Mouse (Mus musculus): ENCODE results near the gene Lingo3. TPM values are rescaled to one million over a fixed set of nuclear protein-coding genes. Genes with fewer than 3 reads are reported as not detected.

Gene Lingo3
- polyA plus RNA-seq, 1 experiment from 2014 or later, result 0.04 TPM

DNA sequence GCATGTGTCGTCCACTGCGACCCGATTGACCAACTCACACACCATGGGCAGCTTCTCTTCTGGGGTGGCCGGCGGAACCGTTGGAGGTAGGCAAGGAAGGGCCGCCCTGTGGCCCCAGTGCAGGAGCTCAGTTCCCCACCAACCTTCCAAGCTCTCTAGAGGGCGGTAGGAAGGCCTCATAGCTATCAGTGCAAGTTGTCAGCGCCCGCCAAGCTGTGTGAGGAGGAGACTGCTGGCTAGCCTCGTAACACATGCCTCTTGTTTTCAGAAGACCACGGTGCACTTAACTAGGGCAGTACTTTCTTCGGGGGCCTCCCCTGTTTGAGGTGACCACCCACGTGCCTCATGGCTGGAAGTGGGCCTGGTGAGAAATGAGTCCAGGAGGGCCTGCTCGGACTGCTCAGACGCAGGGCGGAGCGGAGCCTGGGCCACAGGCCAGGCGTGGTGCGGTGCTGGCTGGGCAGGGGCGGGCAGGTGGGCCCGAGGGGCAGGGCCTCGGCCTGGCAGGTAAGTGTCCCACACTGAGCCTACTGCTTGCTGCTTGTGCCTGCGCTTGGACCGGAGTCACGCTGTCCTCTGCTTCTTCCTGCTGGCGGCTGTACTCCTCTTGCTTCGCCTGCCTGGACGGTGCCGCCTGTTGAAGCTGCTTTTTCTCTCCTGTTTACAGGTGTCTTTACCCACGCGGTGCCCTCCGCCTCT lies 52.2 kb downstream of the Lingo3 start:
- Histone ChIP-seq H3K9ac (ENCODE audit: low read depth, low read length) (no peak overlapping the region), H3K4me2 (replicated peaks; ENCODE audit: low read depth) (no peak overlapping the region), H3K27ac (ENCODE audit: low read depth, low read length) (no peak overlapping the region), H3K4me1 (replicated peaks; ENCODE audit: control insufficient read depth, insufficient read depth, low read length) (no peaks in the 10 kb centered on the region), H3K9me3 (ENCODE audit: control insufficient read depth) (no peaks in the 10 kb centered on the region), H3K36me3 (ENCODE audit: control insufficient read depth, insufficient read depth) (peaks cover 86% of the 10 kb centered on the region), H3K27me3 (replicated peaks; ENCODE audit: control insufficient read depth, insufficient read depth, low read length) (no peaks in the 10 kb centered on the region), H3K4me3 (ENCODE audit: low read depth, low read length) (no peak overlapping the region)
- no peak for ATAC-seq
- WGBS, result 74% methylated on average over 33 of the region's 33 CpGs
- no peak for TF ChIP-seq CTCF (IDR thresholded peaks at IDR 0.05; ENCODE audit: low read depth)

DNA sequence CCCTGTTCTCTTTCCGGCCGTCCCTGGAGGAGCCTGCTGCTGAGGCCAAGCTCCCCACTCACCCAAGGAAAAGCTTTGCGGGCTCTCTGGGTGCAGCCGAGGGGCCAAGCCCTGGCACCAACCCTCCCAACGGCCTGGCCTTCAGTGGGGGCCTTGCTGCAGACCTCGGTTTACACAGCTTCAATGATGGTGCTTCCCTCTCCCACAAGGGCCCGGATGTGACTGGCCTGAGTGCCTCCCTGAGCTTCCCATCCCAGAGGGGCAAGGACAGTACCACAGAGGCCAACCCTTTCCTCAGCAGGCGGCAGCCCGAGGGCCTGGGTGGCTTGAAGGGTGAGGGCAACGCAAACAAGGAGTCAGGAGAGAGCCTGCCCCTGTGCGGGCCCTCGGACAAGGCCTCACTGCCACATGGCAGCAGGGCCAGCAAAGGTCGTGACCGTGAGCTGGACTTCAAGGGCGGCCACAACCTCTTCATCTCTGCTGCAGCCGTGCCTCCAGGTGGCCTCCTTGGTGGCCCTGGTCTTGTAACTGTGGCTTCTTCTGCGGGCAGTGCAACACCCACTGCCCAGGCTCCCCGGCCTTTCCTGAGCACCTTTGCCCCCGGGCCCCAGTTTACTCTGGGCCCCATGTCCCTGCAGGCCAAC lies 53.0 kb downstream of the Lingo3 start:
- no peak overlapping the region for H3K4me2 ChIP-seq (replicated peaks; ENCODE audit: low read depth)
- H3K4me3 ChIP-seq (ENCODE audit: low read depth, low read length), result no peak overlapping the region
- no peak overlapping the region for H3K27ac ChIP-seq (ENCODE audit: low read depth, low read length)
- peaks cover 93% of the 10 kb centered on the region for H3K36me3 ChIP-seq (ENCODE audit: control insufficient read depth, insufficient read depth)
- TF ChIP-seq CTCF (IDR thresholded peaks at IDR 0.05; ENCODE audit: low read depth), result no peak
- 81% methylated on average over 19 of the region's 19 CpGs for WGBS
- H3K27me3 ChIP-seq (replicated peaks; ENCODE audit: control insufficient read depth, insufficient read depth, low read length), result no peaks in the 10 kb centered on the region
- no peak for ATAC-seq
- H3K9ac ChIP-seq (ENCODE audit: low read depth, low read length), result no peak overlapping the region
- H3K9me3 ChIP-seq (ENCODE audit: control insufficient read depth), result no peaks in the 10 kb centered on the region
- H3K4me1 ChIP-seq (replicated peaks; ENCODE audit: control insufficient read depth, insufficient read depth, low read length), result no peaks in the 10 kb centered on the region

DNA sequence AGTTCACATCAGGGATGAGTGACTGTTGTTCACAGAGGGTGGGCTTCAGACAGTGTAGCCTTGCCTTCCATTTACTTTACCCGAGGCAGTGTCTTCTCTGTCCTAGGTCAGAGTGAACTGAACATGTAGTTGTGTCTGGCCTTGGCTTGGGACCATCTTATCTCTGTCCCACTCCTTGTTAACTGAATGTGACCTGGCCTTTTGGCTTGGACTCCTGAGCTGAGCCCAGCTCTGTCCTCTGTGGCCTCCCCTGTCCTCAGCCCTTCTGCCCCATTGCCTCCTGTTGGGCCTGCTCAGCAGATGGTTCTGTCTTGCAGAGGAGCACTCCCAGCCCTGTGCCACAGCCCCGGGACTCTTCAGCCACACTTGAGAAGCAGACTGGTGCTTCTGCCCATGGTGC lies 56.3 kb downstream of the Lingo3 start:
- Histone ChIP-seq H3K4me3 (ENCODE audit: low read depth, low read length) (no peak overlapping the region), H3K9ac (ENCODE audit: low read depth, low read length) (no peak overlapping the region), H3K4me2 (replicated peaks; ENCODE audit: low read depth) (no peak overlapping the region), H3K27me3 (replicated peaks; ENCODE audit: control insufficient read depth, insufficient read depth, low read length) (no peaks in the 10 kb centered on the region), H3K9me3 (ENCODE audit: control insufficient read depth) (no peaks in the 10 kb centered on the region), H3K27ac (ENCODE audit: low read depth, low read length) (no peak overlapping the region), H3K36me3 (ENCODE audit: control insufficient read depth, insufficient read depth) (peaks cover 98% of the 10 kb centered on the region), H3K4me1 (replicated peaks; ENCODE audit: control insufficient read depth, insufficient read depth, low read length) (no peaks in the 10 kb centered on the region)
- 72% methylated on average over 2 of the region's 2 CpGs for WGBS
- no peak for ATAC-seq
- no peak for TF ChIP-seq CTCF (IDR thresholded peaks at IDR 0.05; ENCODE audit: low read depth)

DNA sequence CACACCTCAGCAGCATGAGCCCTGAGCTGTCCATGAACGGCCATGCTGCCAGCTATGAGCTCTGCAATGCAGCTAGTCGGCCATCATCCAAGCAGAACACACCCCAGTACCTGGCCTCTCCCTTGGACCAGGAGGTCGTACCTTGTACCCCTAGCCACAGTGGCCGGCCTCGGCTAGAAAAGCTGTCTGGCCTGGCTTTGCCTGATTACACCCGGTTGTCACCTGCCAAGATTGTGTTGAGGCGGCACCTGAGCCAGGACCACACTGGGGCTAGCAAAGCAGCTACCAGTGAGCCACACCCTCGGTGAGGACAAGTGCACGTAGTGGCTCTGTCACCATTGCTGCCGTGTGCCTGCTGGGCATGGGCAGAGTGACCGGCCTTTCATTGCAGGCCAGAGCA lies 57.9 kb downstream of the Lingo3 start:
- no peaks in the 10 kb centered on the region for H3K27me3 ChIP-seq (replicated peaks; ENCODE audit: control insufficient read depth, insufficient read depth, low read length)
- WGBS, result 92% methylated on average over 11 of the region's 11 CpGs
- H3K36me3 ChIP-seq (ENCODE audit: control insufficient read depth, insufficient read depth), result peaks cover 97% of the 10 kb centered on the region
- no peak overlapping the region for H3K4me3 ChIP-seq (ENCODE audit: low read depth, low read length)
- no peak overlapping the region for H3K27ac ChIP-seq (ENCODE audit: low read depth, low read length)
- H3K4me2 ChIP-seq (replicated peaks; ENCODE audit: low read depth), result no peak overlapping the region
- TF ChIP-seq CTCF (IDR thresholded peaks at IDR 0.05; ENCODE audit: low read depth), result no peak
- no peak for ATAC-seq
- H3K4me1 ChIP-seq (replicated peaks; ENCODE audit: control insufficient read depth, insufficient read depth, low read length), result no peaks in the 10 kb centered on the region
- H3K9ac ChIP-seq (ENCODE audit: low read depth, low read length), result no peak overlapping the region
- no peaks in the 10 kb centered on the region for H3K9me3 ChIP-seq (ENCODE audit: control insufficient read depth)

DNA sequence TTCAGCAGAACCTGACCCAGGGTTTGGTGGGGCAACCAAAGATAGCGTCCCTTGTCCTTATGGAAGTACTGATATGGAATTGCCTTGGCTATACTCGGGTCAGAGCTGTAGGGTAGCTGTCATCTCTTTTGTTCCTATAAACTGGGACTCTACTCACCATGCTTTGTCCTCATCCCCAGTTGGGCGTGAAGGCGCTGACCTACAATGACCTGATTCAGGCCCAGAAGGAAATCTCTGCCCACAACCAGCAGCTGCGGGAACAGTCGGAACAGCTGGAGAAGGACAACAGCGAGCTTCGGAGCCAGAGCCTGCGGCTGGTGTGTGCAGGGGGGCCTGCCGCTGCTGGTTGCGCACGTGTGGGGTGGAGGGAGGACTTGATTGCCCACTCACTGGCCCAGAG lies 59.0 kb downstream of the Lingo3 start:
- Histone ChIP-seq H3K9ac (ENCODE audit: low read depth, low read length) (no peak overlapping the region), H3K4me3 (ENCODE audit: low read depth, low read length) (no peak overlapping the region), H3K4me2 (replicated peaks; ENCODE audit: low read depth) (no peak overlapping the region), H3K27ac (ENCODE audit: low read depth, low read length) (no peak overlapping the region), H3K9me3 (ENCODE audit: control insufficient read depth) (no peaks in the 10 kb centered on the region), H3K4me1 (replicated peaks; ENCODE audit: control insufficient read depth, insufficient read depth, low read length) (no peaks in the 10 kb centered on the region), H3K27me3 (replicated peaks; ENCODE audit: control insufficient read depth, insufficient read depth, low read length) (no peaks in the 10 kb centered on the region), H3K36me3 (ENCODE audit: control insufficient read depth, insufficient read depth) (peaks cover 97% of the 10 kb centered on the region)
- no peak for TF ChIP-seq CTCF (IDR thresholded peaks at IDR 0.05; ENCODE audit: low read depth)
- 86% methylated on average over 12 of the region's 12 CpGs for WGBS
- ATAC-seq, result no peak

DNA sequence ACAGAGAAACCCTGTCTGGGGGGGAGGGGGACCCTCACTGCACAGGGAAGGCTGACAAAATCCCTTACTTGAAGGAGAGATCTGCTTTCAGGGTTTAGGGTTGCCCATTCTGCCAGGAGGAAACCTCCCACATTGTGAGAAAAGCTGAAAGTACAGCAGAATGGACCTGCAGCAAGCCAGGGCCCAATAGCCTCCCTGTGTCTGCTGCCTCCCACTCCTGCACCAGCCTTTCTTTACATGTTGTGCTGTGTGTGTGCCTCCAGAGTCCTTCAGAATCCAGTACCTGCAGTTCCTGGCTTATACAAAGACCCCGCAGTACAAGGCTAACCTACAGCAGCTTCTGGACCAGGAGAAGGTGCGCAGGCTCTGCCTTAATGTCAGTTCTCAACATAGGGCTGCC lies 59.5 kb downstream of the Lingo3 start:
- no peak for ATAC-seq
- 96% methylated on average over 2 of the region's 2 CpGs for WGBS
- Histone ChIP-seq H3K27ac (ENCODE audit: low read depth, low read length) (no peak overlapping the region), H3K4me1 (replicated peaks; ENCODE audit: control insufficient read depth, insufficient read depth, low read length) (no peaks in the 10 kb centered on the region), H3K9me3 (ENCODE audit: control insufficient read depth) (no peaks in the 10 kb centered on the region), H3K9ac (ENCODE audit: low read depth, low read length) (no peak overlapping the region), H3K4me2 (replicated peaks; ENCODE audit: low read depth) (no peak overlapping the region), H3K4me3 (ENCODE audit: low read depth, low read length) (no peak overlapping the region), H3K27me3 (replicated peaks; ENCODE audit: control insufficient read depth, insufficient read depth, low read length) (no peaks in the 10 kb centered on the region), H3K36me3 (ENCODE audit: control insufficient read depth, insufficient read depth) (peaks cover 99% of the 10 kb centered on the region)
- TF ChIP-seq CTCF (IDR thresholded peaks at IDR 0.05; ENCODE audit: low read depth), result no peak

MicroRNAs within 50 kb of the gene (microRNA counts, 519-probe panel; counts per million panel counts)
- microRNA mmu-miR-1982, result not detected

Small RNA genes within 50 kb of the gene (microRNA-seq; reads per million reads assigned to microRNA genes)
- gene Mir1982, result 4.3 reads per million, percentile 10 among the genes with 10 or more reads in this experiment

Other genes starting within 250 kb of the Lingo3 start
- 86.5 and 88.5 TPM in 2 replicates for gene Scamp4, start 241.2 kb downstream of the Lingo3 start, polyA plus RNA-seq (2015; fragmentation: Nextera tagmentation; extraction: Ambion mirVana)
- 5.4 and 6.6 TPM in 2 replicates for gene Adat3, start 241.2 kb downstream of the Lingo3 start, polyA plus RNA-seq (2015; fragmentation: Nextera tagmentation; extraction: Ambion mirVana)
- gene Gm49322, start 238.0 kb downstream of the Lingo3 start, polyA plus RNA-seq (2015; fragmentation: Nextera tagmentation; extraction: Ambion mirVana), result 2.3 and 2.6 TPM in 2 replicates
- 97.5 and 99.2 TPM in 2 replicates for gene Csnk1g2, start 221.2 kb downstream of the Lingo3 start, polyA plus RNA-seq (2015; fragmentation: Nextera tagmentation; extraction: Ambion mirVana)
- gene Btbd2, start 187.0 kb downstream of the Lingo3 start, polyA plus RNA-seq (2015; fragmentation: Nextera tagmentation; extraction: Ambion mirVana), result 21.5 and 23.5 TPM in 2 replicates
- gene Mknk2, start 165.9 kb downstream of the Lingo3 start, polyA plus RNA-seq (2015; fragmentation: Nextera tagmentation; extraction: Ambion mirVana), result 38.4 and 38.6 TPM in 2 replicates
- 14.4 and 15.4 TPM in 2 replicates for gene Mob3a, start 142.1 kb downstream of the Lingo3 start, polyA plus RNA-seq (2015; fragmentation: Nextera tagmentation; extraction: Ambion mirVana)
- gene Izumo4, start 141.9 kb downstream of the Lingo3 start, polyA plus RNA-seq (2015; fragmentation: Nextera tagmentation; extraction: Ambion mirVana), result 12.2 and 14.4 TPM in 2 replicates
- 41.3 and 49.5 TPM in 2 replicates for gene Ap3d1, start 101.8 kb downstream of the Lingo3 start, polyA plus RNA-seq (2015; fragmentation: Nextera tagmentation; extraction: Ambion mirVana)
- 6.2 and 7.6 TPM in 2 replicates for gene Dot1l, start 88.8 kb downstream of the Lingo3 start, polyA plus RNA-seq (2015; fragmentation: Nextera tagmentation; extraction: Ambion mirVana)
- gene Sf3a2, start 45.8 kb downstream of the Lingo3 start, polyA plus RNA-seq (2015; fragmentation: Nextera tagmentation; extraction: Ambion mirVana), result 35.5 and 39.0 TPM in 2 replicates
- gene Plekhj1, start 45.4 kb downstream of the Lingo3 start, polyA plus RNA-seq (2015; fragmentation: Nextera tagmentation; extraction: Ambion mirVana), result 60.9 and 61.8 TPM in 2 replicates
- gene Amh, start 38.8 kb downstream of the Lingo3 start, polyA plus RNA-seq (2015; fragmentation: Nextera tagmentation; extraction: Ambion mirVana), result not detected in 2 replicates
- 0.35 and 0.42 TPM in 2 replicates for gene Jsrp1, start 30.5 kb downstream of the Lingo3 start, polyA plus RNA-seq (2015; fragmentation: Nextera tagmentation; extraction: Ambion mirVana)
- 1,008 and 1,019 TPM in 2 replicates for gene Oaz1, start 17.4 kb downstream of the Lingo3 start, polyA plus RNA-seq (2015; fragmentation: Nextera tagmentation; extraction: Ambion mirVana)
- 129 and 130 TPM in 2 replicates for gene Lsm7, start 11.2 kb upstream of the Lingo3 start, polyA plus RNA-seq (2015; fragmentation: Nextera tagmentation; extraction: Ambion mirVana)
- 12.9 and 13.4 TPM in 2 replicates for gene Sppl2b, start 11.2 kb upstream of the Lingo3 start, polyA plus RNA-seq (2015; fragmentation: Nextera tagmentation; extraction: Ambion mirVana)
- gene Tmprss9, start 27.8 kb upstream of the Lingo3 start, polyA plus RNA-seq (2015; fragmentation: Nextera tagmentation; extraction: Ambion mirVana), result not detected in 2 replicates
- 358 and 367 TPM in 2 replicates for gene Timm13, start 56.9 kb upstream of the Lingo3 start, polyA plus RNA-seq (2015; fragmentation: Nextera tagmentation; extraction: Ambion mirVana)
- gene Lmnb2, start 74.2 kb upstream of the Lingo3 start, polyA plus RNA-seq (2015; fragmentation: Nextera tagmentation; extraction: Ambion mirVana), result 12.5 and 12.9 TPM in 2 replicates
- gene Gadd45b, start 86.0 kb upstream of the Lingo3 start, polyA plus RNA-seq (2015; fragmentation: Nextera tagmentation; extraction: Ambion mirVana), result 19.9 and 20.1 TPM in 2 replicates
- gene Gng7, start 170.9 kb upstream of the Lingo3 start, polyA plus RNA-seq (2015; fragmentation: Nextera tagmentation; extraction: Ambion mirVana), result 0.81 and 1.2 TPM in 2 replicates
- gene Diras1, start 181.6 kb upstream of the Lingo3 start, polyA plus RNA-seq (2015; fragmentation: Nextera tagmentation; extraction: Ambion mirVana), result 0.43 and 0.91 TPM in 2 replicates
- 10.5 and 11.1 TPM in 2 replicates for gene Slc39a3, start 193.4 kb upstream of the Lingo3 start, polyA plus RNA-seq (2015; fragmentation: Nextera tagmentation; extraction: Ambion mirVana)
- 119 and 124 TPM in 2 replicates for gene Sgta, start 216.1 kb upstream of the Lingo3 start, polyA plus RNA-seq (2015; fragmentation: Nextera tagmentation; extraction: Ambion mirVana)
- gene Thop1, start 226.0 kb upstream of the Lingo3 start, polyA plus RNA-seq (2015; fragmentation: Nextera tagmentation; extraction: Ambion mirVana), result 11.6 and 12.0 TPM in 2 replicates